Mouse (Mus musculus) G1E-ER4 (cell line): ENCODE measurements around the gene Zfand2a. TPM values are rescaled to one million over a fixed set of nuclear protein-coding genes. Genes with fewer than 3 reads are reported as not detected.

Experiments
- GATA1 ChIP-seq: IDR thresholded peaks from one replicate; pipeline ENCODE4 v1.8.0; 2012; ENCODE audit warnings: low read length, inconsistent platforms
- polyA plus RNA-seq: library from polyadenylated mRNA; stranded (reverse); fragments of >175 nt; gene quantifications from 2 replicates; pipeline ENCODE4 v1.2.3, GENCODE M21; 2012

Zfand2a gene
- polyA plus RNA-seq, 1 experiment, result 2.8 TPM

DNA sequence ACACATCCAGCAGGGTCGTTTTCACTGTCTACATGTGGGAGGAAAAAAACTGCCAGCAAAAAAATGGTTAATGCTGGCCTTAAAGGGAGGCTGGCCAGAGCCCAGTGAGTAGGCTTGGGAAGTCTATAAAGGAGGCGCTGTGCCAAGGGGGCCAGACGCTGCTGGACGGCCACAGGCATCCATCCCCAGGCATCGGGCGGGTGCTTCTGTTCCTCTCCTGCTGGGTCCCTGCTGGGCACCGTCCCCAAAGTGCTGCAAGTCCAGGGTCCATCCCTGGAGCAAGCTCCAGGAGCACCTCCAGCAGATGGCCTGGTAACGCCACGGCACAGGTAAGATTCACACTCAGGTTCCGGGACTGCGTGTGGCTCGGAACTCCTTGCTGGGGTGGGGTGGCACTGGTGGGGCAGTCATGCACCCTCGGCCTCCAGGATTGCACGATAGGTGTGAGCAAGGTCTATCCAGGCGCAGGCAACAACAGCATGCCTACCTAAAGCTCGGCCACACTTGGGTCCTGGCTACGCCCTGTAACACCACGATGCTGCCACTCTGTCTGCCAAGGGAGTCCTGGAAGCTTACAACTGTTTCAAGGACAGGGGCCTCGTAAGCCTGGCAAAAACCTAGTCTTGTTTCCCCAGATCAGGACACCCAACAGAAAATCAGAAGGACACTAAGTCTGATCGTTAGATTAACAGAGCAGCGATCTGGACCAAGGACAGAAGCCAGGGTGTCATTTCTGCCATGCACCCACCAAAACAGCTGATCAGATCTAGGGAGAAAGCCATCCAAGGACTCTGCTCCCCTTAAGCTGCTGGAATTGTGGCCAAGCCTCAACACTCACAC lies 61.1 kb downstream of the Zfand2a start, which contains the start of gene Gper1:
TSS of gene Gper1 (plus strand) at position 126 of the 840 bp plus-strand sequence.
- no peak for TF ChIP-seq GATA1

Other genes starting within 250 kb of the Zfand2a start
- gene Get4, start 232.2 kb downstream of the Zfand2a start, polyA plus RNA-seq, result 84.1 and 121 TPM in 2 replicates
- 0.03 and 0.06 TPM in 2 replicates for gene Adap1, start 158.9 kb downstream of the Zfand2a start, polyA plus RNA-seq
- 57.2 and 76.6 TPM in 2 replicates for gene Cox19, start 133.1 kb downstream of the Zfand2a start, polyA plus RNA-seq
- gene Cyp2w1, start 131.9 kb downstream of the Zfand2a start, polyA plus RNA-seq, result not detected in 2 replicates
- 15.4 and 15.9 TPM in 2 replicates for gene Gpr146, start 106.9 kb downstream of the Zfand2a start, polyA plus RNA-seq
- gene C130050O18Rik, start 79.3 kb downstream of the Zfand2a start, polyA plus RNA-seq, result 0.04 and 0.05 TPM in 2 replicates
- gene Gper1, start 61.4 kb downstream of the Zfand2a start, polyA plus RNA-seq, result not detected in 2 replicates
- 58.6 and 79.0 TPM in 2 replicates for gene 3110082I17Rik, start 24.0 kb downstream of the Zfand2a start, polyA plus RNA-seq
- not detected in 2 replicates for gene Uncx, start 58.9 kb upstream of the Zfand2a start, polyA plus RNA-seq